Mouse (Mus musculus): ENCODE data around the gene Strip1. TPM values are rescaled to one million over a fixed set of nuclear protein-coding genes. Genes with fewer than 3 reads are reported as not detected.

Gene Strip1
- polyA plus RNA-seq, 1 experiment from 2014 or later = 29.3 TPM

Other genes starting within 250 kb of the Strip1 start
- 0.04 and 0.05 TPM in 2 replicates for gene Kcnc4, start 172.1 kb downstream of the Strip1 start, polyA plus RNA-seq (2014; fragmentation: Nextera tagmentation; extraction: Ambion mirVana)
- gene Slc6a17, start 113.7 kb downstream of the Strip1 start, polyA plus RNA-seq (2014; fragmentation: Nextera tagmentation; extraction: Ambion mirVana) = 0.91 and 2.0 TPM in 2 replicates
- not detected in 2 replicates for gene Ubl4b, start 76.6 kb downstream of the Strip1 start, polyA plus RNA-seq (2014; fragmentation: Nextera tagmentation; extraction: Ambion mirVana)
- gene Alx3, start 36.7 kb downstream of the Strip1 start, polyA plus RNA-seq (2014; fragmentation: Nextera tagmentation; extraction: Ambion mirVana) = 5.6 and 5.8 TPM in 2 replicates
- gene Gm10961, start 372 bp downstream of the Strip1 start, polyA plus RNA-seq (2014; fragmentation: Nextera tagmentation; extraction: Ambion mirVana) = not detected in 2 replicates
- gene Ahcyl1, start 64.9 kb upstream of the Strip1 start, polyA plus RNA-seq (2014; fragmentation: Nextera tagmentation; extraction: Ambion mirVana) = 69.0 and 76.3 TPM in 2 replicates
- gene Csf1, start 128.8 kb upstream of the Strip1 start, polyA plus RNA-seq (2014; fragmentation: Nextera tagmentation; extraction: Ambion mirVana) = 10.7 TPM in 2 replicates
- gene Eps8l3, start 245.5 kb upstream of the Strip1 start, polyA plus RNA-seq (2014; fragmentation: Nextera tagmentation; extraction: Ambion mirVana) = not detected in 2 replicates